Mouse (Mus musculus): ENCODE results near the gene Nrxn1. TPM values are rescaled to one million over a fixed set of nuclear protein-coding genes. Genes with fewer than 3 reads are reported as not detected.

Gene Nrxn1
- 100 to 1,000 TPM; 660 to 736 TPM for total RNA-seq (2021)
- long read RNA-seq, experiment 1, transcript Nrxn1-204 (6 exons, 3,414 nt) = major isoform, 36 of 170 reads
- long read RNA-seq, experiment 1, transcript Nrxn1-213 (7 exons, 2,477 nt) = minor isoform, 11 of 170 reads
- long read RNA-seq, experiment 1, transcript Nrxn1-215 (3 exons, 1,439 nt) = minor isoform, 14 of 170 reads
- long read RNA-seq, experiment 1, transcript Nrxn1-217 (7 exons, 3,021 nt) = minor isoform, 10 of 170 reads
- long read RNA-seq, experiment 1, partial matches to known transcripts = 17 of 170 reads
- long read RNA-seq, experiment 1, other reads (novel, unspliced or antisense) = 71 of 170 reads
- long read RNA-seq, experiment 2, transcript Nrxn1-215 (3 exons, 1,439 nt) = minor isoform, 15 of 165 reads
- long read RNA-seq, experiment 2, transcript Nrxn1-204 (6 exons, 3,414 nt) = major isoform, 42 of 165 reads
- long read RNA-seq, experiment 2, transcript Nrxn1-225 (3 exons, 2,280 nt) = minor isoform, 24 of 165 reads
- long read RNA-seq, experiment 2, transcript Nrxn1-213 (7 exons, 2,477 nt) = minor isoform, 7 of 165 reads
- long read RNA-seq, experiment 2, partial matches to known transcripts = 13 of 165 reads
- long read RNA-seq, experiment 2, other reads (novel, unspliced or antisense) = 56 of 165 reads

DNA sequence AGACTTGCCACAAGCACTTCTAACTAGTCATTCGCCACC is at the start of gene Nrxn1:
Nrxn1 (minus strand) TSS at position 30 of the 39 bp plus-strand sequence.
- intact Hi-C loops (cut with DNase I) = no loop called here
- DNase-seq (ENCODE audit: low spot score in 2 of 2) = no peak

DNA sequence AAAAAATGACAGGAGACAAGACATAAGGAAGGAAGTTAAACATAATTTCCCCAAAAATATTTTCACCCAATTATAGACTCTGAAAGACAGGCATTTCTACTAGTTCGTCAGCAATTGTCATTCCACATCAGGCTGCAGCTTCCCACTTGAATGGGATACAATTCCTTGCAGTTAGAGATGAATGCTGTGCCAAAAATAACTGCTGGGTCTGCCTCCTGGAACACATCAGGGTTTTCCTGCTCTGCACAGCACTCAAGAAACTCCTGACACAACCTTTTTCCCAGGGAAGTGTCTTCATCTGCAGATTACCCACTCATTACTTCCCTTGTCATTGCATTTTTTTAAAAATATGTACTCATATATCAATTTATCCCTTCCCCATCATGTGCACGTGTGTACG is 44.0 kb upstream of the Nrxn1 start:
- DNase-seq (ENCODE audit: low spot score in 2 of 2) = peak in 1 of 2 experiments; percentile 3
- intact Hi-C loops (cut with DNase I) = no loop called here

DNA sequence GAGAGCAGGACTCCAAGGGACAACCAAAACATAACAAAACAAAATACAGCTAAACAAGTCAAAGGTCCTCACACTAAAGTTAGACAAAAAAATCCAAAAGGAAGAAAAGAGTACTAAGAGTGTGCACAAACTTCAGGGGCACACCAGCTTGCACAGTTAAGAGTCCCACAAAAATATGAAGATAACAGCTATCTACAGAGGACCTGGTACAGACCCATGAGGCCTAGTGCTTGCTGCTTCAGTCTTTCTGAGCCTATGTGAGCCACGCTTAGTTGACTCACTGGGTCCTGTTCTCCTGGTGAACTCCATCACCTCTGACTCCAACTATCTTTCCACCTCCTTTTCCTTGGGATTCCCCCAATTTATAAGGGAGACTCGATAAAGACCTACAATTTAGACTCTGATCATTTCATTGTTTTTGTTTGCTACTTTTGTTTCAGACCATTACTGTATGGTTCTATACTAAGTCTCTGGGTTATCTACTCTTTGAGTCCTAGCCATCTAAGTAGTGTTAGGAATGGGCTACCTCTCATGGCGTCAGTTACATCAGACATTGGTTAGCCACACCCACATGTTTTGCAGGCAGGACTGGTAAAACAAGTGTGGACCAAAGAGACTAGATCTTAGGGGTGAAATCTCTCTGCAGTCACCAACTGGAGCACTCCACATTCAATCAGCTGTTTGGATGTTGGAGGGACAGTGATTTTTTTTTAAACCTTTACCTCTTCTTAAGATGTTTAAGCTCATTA is 20.2 kb upstream of the Nrxn1 start:
- no peak for DNase-seq (ENCODE audit: low spot score in 2 of 2)
- intact Hi-C loops (cut with DNase I) = no loop called here

DNA sequence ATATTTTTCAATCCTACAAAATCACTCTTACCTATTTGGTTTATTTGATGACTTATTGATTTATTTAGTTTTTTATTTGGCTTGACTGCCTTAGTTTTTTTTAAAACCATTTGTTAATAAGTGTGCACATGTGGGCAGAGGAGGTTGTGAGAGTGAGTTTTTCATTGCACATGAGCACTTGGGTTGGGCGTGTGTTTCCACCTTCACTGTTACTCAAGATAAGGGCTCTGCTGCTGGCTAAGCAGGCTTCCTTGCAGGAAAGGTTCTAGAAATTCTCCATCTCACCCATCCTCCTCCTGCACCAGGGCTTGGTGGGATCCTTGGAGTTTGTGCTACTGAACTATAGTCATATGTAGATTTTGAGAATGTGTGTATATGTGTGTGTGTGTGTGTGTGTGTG is 19.2 kb upstream of the Nrxn1 start:
- intact Hi-C loops (cut with DNase I) = no loop called here
- DNase-seq (ENCODE audit: low spot score in 2 of 2) = no peak

DNA sequence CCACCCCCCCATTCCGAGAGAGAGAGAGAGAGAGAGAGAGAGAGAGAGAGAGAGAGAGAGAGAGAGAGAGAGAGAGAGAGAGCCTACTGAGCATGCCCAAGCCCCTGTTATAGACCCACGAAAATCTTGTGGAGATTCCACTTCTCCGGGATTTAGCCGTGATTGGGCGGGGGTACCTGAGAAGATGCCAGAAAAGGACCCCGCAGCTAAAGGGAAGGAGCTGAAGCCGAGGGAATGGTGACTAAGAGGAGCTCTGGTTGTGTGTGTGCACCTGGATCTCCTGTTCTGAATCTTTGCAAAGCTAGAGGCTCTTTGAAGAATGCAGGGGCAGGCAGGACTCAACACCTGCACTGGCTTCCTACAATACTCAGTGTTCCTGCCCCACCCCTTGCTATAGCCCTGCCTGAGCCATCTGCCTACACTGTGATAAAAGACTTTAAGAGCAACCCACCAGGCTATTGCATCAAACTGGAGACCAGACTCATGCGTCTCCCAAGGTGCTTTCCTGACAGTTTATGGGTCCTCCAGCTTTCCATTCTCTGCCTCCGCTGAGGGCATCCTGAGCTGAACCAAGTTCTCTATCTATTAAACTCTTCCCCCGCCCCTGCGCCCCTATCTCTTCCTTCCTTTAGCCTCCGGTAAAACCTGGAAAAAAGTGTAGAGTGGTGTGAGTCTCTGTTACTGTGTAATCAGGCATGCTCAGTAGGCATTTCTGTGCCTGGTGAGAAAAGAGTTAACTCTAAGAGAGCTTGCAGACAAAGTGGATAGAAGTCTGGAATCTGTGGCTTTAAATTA is 407 bp upstream of the Nrxn1 start:
- DNase-seq (ENCODE audit: low spot score in 2 of 2) = peak; percentile 62 to 79
- intact Hi-C loops (cut with DNase I) = no loop called here

DNA sequence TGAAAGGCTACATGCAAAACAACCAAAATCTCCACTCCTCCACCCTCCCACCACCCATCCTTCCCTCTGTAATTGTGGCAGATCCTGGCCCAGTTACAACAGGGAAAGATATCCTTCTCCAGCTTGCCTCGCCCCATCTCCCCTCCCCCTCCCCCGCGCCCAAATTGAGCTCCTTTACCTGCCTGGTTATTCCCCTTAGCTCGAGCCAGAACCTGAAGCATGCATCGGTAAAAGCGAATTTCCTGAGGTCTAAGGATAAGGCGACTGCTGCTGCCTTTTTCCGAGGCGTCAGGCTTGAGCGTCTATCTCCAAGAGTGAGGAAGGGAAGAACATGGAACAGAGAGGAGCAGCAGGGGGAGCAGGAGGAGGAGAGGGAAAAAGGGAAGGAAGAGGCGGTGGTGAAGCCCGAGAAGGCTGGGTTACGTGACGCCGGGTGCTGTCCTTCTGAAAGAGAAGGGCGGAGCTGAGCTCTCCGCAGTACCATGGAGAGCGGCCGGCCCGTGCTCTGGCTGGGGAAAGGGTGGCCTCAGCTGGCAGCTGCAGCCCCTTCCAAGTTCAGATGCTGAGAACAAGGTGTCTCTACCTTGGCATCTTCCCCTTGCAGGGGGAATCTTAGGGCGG is 340 bp downstream of the Nrxn1 start:
- DNase-seq (ENCODE audit: low spot score in 2 of 2) = peak; percentile 85 to 88
- intact Hi-C loops (cut with DNase I) = no loop called here

DNA sequence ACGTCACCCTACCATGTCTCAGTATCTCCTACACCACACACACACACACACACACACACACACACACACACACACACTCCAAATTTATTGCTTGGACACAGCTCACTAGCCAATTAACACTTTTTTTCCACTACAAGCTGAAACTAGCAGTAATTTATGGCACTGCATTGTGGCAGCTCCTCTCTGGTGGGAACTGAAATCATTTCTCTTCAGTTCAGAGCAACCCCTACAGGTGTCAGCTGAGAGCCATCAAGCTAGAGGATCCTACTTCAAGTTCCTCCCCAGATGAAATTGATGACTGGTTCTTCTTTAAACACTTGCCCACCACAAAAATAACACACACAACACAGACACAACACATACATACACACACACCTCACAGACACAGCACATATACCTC is 2.2 kb downstream of the Nrxn1 start:
- intact Hi-C loops (cut with DNase I) = no loop called here

DNA sequence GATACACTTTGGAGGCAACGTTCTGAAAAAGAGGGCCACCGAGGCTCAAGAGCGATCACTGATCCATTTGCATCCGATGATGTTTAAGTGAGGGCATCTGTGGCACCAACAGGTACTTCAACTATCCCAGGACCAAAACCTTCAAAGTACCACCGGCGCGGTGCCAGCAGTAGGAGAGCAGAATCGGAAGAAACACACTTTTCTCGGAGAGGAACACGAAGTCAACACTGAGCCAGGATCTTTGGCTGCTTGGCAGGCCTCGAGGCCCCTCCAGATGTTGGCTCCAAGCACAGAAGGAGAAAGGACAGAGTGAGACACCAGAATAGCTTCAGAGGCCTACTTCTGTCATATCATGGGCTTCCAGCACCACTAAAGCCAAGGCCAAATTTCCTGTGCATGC is 3.9 kb downstream of the Nrxn1 start:
- intact Hi-C loops (cut with DNase I) = loop anchor here (5.0 to 10.0 kb wide), 2 partner anchors 97 to 464 kb away; no protein-coding TSS in a partner anchor
- DNase-seq (ENCODE audit: low spot score in 2 of 2) = no peak

More for the DNA sequence above, 2.2 kb downstream of the Nrxn1 start:
- peak; percentile 26 to 80 for DNase-seq (ENCODE audit: low spot score in 2 of 2)

DNA sequence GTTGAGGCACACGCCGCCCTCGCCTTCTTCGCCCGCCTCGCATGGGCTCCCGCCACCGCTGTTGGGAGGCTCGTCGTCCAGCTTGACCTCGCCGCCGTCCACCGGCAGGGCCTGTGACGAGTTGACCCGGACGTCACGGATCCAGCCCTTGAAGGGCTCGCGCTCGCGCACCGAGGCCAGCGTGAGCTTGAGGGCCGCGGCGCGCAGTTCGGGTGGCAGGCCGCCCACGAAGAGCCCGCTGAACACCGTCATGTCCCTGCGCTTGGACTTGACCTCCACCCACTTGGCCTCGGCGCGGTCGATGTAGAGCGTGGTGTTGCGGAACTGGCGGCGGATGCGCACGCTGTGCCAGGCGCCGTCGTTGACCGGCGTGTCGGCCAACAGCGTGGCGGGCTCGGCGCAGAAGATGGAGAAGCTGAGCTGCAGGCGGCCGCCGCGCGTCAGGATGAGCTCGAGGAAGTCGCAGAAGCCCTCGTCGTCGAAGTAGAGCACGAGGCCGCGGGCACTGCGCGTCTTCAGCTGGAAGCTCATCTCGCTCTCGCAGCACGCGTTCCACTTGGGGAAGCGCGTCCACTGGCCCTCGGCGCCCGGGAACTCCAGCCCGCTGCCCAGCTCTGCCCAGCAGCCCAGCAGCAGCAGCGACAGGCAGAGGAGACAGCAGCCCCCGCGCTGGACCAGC is 4.7 kb downstream of the Nrxn1 start:
- DNase-seq (ENCODE audit: low spot score in 2 of 2) = no peak
- intact Hi-C loops (cut with DNase I) = loop anchor here (5.0 to 10.0 kb wide), 2 partner anchors 96 to 463 kb away; no protein-coding TSS in a partner anchor

DNA sequence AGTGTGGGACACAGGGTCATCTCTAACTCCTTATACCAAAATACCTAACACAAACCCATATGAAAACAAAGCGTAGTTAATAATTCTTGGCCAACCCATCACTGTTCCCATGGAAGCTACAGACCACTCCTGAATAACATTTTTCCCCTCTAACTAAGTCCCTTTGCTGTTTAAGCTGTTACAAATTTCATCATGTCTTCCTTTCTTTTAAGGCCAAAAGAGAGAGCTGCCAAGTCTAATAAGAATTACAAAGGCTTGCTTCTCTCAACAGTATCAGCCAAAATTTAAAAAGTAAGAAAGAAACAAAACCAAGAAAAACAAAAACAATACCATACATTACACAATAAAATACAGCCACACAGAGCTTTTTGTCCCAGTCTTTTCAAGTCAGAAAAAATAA is 6.5 kb downstream of the Nrxn1 start:
- no peak for DNase-seq (ENCODE audit: low spot score in 2 of 2)
- intact Hi-C loops (cut with DNase I) = loop anchor here (5.0 to 10.0 kb wide), 2 partner anchors 94 to 462 kb away; no protein-coding TSS in a partner anchor

DNA sequence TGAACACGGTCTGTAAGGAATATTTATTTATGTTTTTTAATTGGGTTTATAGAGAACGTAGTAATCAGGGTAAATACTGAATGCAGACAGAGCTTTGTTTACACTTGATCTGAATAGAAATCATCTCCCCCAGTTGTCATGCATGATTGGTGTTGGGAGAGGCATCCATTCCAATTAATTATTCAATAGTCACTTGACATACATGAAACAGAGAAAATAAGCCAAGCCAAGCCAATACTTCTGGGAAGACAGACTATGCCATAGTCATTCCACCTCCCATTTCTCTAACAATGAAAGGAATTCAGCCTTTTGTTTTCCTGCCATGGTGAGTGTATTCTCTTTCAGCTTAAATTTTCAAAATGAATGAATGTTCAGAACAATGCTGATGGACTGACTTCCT is 7.5 kb downstream of the Nrxn1 start:
- no peak for DNase-seq (ENCODE audit: low spot score in 2 of 2)
- intact Hi-C loops (cut with DNase I) = loop anchor here (5.0 to 10.0 kb wide), 2 partner anchors 93 to 461 kb away; no protein-coding TSS in a partner anchor

DNA sequence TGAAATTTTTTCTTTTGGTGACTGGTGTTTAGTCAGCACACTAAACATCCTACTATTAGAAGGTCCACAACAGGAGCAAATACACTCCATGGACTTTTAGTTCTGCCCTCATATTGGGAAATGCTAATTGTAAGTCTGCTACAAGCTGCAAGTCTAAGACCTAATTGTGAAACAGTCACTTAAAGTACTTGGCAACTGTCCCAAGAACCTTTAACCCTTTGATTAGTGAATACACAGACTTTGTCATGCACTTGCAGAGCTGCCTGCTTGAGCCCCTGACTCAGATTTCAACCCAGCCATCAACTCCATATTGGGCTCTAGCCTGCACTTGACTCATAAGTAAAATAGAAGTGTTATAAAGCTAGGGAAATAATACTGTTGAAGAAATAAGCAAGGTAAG is 13.8 kb downstream of the Nrxn1 start:
- intact Hi-C loops (cut with DNase I) = no loop called here
- no peak for DNase-seq (ENCODE audit: low spot score in 2 of 2)

DNA sequence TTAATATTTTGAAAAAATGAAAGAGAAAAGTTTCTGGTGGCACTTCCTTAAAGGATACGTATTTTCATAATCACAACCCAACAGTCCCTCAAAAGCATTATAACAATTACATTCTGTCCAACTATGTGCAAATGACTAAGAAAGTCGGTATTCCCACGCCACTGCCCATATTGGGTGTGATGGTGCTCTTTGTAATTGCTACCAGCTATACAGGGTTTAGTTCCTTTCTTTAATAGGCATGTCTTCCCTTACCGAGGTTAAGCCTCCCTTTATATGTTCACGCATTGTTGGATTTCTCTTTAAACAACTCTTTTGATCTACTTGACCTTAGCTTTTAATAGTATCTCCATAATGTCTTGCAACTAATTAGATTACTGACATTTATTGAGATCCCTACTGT is 18.1 kb downstream of the Nrxn1 start:
- DNase-seq (ENCODE audit: low spot score in 2 of 2) = no peak
- intact Hi-C loops (cut with DNase I) = no loop called here

DNA sequence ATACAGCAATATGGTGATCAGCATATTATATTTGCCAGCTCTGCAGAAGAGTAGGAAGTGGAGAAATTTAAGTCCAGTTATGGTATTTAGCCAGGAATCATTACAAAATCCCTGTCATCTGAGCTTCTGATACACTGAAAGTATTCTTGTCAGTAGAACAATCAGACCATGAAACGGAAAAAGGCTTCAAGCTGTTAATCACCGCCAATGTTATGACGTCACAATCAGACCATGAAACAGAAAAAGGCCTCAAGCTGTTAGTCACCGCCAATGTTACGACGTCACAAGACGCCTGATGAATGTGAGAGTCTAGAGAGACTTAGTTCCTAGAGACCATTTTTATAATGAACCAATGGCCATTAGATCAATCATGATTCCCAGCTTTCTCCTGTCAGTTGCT is 59.4 kb downstream of the Nrxn1 start:
- intact Hi-C loops (cut with DNase I) = no loop called here
- no peak for DNase-seq (ENCODE audit: low spot score in 2 of 2)

DNA sequence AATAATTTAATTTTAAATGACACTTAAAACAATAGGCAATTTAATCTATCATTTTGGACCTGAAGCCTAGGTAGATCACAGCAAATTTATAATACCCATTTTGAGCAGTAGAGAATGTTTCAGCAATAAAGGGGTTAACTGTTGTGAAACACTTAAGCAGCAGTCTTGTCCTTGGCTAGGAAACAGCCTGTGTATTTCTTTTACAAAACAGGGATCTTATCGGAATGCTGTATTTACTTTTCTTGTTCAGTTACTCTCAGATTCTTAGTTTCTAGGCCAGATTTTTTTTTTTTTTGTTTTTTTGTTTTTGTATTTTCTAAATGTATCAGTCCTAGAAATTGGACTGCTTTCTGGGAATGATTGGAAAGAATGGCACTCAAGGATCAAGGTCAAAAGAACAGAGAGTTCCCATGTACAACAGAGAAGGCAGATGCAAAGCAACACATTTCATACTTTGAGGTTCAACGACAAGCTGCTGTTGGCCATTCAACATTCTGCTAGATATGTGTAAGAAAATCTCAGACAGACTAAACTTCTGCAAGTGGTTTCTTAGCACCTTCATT is 67.7 kb downstream of the Nrxn1 start:
- DNase-seq (ENCODE audit: low spot score in 2 of 2) = no peak
- intact Hi-C loops (cut with DNase I) = no loop called here

DNA sequence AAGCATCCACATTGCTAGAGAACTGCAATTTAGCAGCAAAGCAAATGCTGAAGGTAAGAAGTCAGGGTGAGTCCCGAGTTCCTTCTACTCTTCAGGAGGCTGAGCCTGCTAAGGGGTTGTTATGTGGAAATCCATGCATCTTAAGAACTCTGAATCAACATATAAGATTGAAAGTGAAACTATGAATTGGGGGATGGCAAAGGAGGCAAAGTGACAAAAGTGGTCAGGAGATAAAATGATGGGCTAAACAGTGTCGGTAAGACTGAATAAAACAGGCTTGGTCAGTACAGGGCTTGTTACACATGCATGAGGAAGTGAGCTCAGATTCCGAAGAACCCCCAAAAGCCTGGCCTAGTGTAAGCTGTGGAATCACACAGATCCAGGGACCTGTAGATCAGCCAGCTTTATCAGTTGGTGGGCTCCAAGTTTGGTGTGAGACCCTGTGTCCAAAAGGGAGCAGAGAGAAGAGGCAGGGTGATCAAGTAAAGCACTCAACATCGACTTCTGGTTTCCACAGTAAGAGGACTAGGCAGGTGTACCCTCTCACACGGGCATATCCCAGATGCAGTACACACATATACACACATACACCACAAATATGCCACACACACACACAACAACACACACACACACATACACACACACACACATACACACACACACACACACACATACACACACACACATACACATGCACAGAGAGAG is 85.3 kb downstream of the Nrxn1 start:
- no peak for DNase-seq (ENCODE audit: low spot score in 2 of 2)
- intact Hi-C loops (cut with DNase I) = no loop called here

DNA sequence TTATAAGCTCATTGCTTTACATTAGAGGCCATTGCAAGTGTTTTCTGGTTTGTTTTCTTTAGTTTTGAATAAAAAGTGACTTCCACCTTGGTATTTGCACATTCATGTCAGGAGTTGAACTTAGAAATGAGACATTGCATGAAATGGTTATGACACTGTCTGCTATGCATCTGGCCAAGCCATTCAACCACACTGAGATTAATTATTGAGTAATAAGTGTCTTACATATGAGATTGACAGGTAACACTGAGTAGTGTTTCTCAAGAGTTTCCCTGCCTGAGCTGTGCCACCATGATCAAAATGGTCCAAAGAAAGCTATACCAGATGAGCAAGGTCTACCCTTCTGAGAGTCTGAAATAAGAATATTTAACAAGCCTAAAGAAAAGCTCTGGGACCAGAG is 92.5 kb downstream of the Nrxn1 start:
- intact Hi-C loops (cut with DNase I) = no loop called here
- no peak for DNase-seq (ENCODE audit: low spot score in 2 of 2)

DNA sequence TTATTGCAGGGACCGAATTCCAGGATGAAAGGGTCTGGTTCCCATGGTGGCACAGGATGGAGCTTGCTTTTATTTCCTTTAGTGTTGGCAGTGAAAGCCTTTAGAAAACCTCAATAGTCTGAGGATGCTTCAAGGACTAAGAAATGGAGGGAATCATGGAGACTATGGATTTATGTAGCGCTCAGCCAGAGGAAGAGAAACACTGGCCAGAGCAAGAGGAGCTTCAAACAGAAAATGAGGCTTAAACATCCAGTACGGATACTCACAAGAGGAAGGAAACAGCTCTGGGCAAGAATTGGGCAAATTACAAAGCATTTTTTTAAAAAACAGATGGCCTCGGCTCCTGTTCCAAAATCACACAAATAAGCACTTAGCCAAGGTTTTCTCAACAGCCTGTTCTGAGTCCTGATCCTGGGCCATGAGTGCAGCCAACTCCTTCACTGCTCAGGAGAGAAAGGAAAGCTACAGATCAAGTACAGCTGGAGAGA is 93.2 kb downstream of the Nrxn1 start:
- intact Hi-C loops (cut with DNase I) = no loop called here
- DNase-seq (ENCODE audit: low spot score in 2 of 2) = peak in 1 of 2 experiments; percentile 15

Measured in left cerebral cortex, postnatal 14 days (tissue).